Mouse (Mus musculus) MEL (cell line): ENCODE measurements around the gene Sgo2b. TPM values are rescaled to one million over a fixed set of nuclear protein-coding genes. Genes with fewer than 3 reads are reported as not detected.

Experiments used
- MEF2A ChIP-seq: IDR thresholded peaks from 2 replicates; pipeline ENCODE4 v1.6.1; 2014; ENCODE audit warnings: low read depth, mild to moderate bottlenecking, inconsistent platforms, low read length, improper control_type of control experiment; ENCODE audit not compliant: poor library complexity, insufficient replicate concordance, severe bottlenecking; ENCODE audit errors: extremely low read depth
- USF2 ChIP-seq, 2 experiments: IDR thresholded peaks; 2 replicates each; pipeline ENCODE4 v1.6.1; 2011 to 2012; ENCODE audit warnings: improper control_type of control experiment in 2 of 2, low read length in 2 of 2, borderline replicate concordance in 1 of 2, inconsistent platforms in 1 of 2, low read depth in 1 of 2, mild to moderate bottlenecking in 1 of 2; ENCODE audit not compliant: insufficient read depth in 1 of 2
- ZC3H11A ChIP-seq: IDR thresholded peaks from 2 replicates; pipeline ENCODE4 v1.6.1; 2012; ENCODE audit warnings: low read depth, mild to moderate bottlenecking, inconsistent platforms, low read length, improper control_type of control experiment
- polyA plus RNA-seq, 2 experiments: library from polyadenylated mRNA; stranded (reverse) in 1 of 2; unstranded in 1 of 2; fragments of >175 nt in 1 of 2; fragments of >200 nt in 1 of 2; gene quantifications; 2 replicates each; pipeline versions ENCODE4 v1.2.1 to v1.2.4; 2012; ENCODE audit warnings: low replicate concordance in 2 of 2, low read depth in 1 of 2; ENCODE audit not compliant: insufficient read length in 2 of 2, insufficient read depth in 1 of 2, missing spikeins in 1 of 2
- total RNA-seq: library from RNA; depleted of rRNA; stranded (reverse); fragments of 300-350 nt; gene quantifications from 2 replicates; pipeline ENCODE4 v1.2.3, GENCODE M21; 2012

The Sgo2b gene
- total and polyA plus RNA-seq, 3 experiments, result not detected

DNA sequence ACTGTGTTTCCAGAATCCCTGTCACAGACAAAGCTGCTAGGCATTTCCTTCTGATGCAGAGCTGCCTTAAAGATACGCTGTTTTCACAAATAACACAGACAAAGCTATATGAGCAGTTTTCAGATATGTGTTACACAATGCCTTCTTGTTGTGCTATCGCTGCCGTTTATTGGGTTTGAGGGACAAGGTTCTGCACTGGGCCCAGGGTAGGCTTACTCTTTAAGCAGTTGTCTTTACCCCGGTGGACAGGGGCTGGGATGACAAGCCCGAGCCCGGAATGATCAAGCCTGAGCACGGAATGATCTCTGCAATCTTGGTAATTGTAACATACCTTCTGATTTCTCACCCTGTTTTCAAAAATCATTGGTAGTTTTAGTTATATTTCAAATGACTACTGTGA lies 75.1 kb downstream of the Sgo2b start (continued):
- TF ChIP-seq USF2 (IDR thresholded peaks at IDR 0.05; ENCODE audit: borderline replicate concordance in 1 of 2, insufficient read depth in 1 of 2, low read depth in 1 of 2, low read length in 2 of 2), result no peak
- TF ChIP-seq MEF2A, result no peak
- TF ChIP-seq ZC3H11A, result no peak
